Mouse (Mus musculus): ENCODE measurements around the gene Zfp114.

Gene Zfp114

GRCm38 (mm10) chr7:24174618-24175336, at the start of gene Zfp114:
Gene Zfp114, plus strand, starts transcription at chr7:24175060.
- peak; percentile 83 for DNase-seq

- DNase-seq: no peak
These were observed 41.4 kb upstream of the Zfp114 start for GRCm38 (mm10) chr7:24133425-24133995.

- DNase-seq: peak; percentile 79
These were observed 40.6 kb upstream of the Zfp114 start, which contains the start of gene Zfp235 for GRCm38 (mm10) chr7:24133996-24134828. Gene Zfp235, plus strand, starts transcription at chr7:24134169.

- no peak for DNase-seq
These were observed 32.3 kb upstream of the Zfp114 start for GRCm38 (mm10) chr7:24142566-24142965.

- no peak for DNase-seq
These were observed 21.6 kb upstream of the Zfp114 start for GRCm38 (mm10) chr7:24153272-24153671.

GRCm38 (mm10) chr7:24172191-24172590, 2.7 kb upstream of the Zfp114 start:
- DNase-seq: no peak

GRCm38 (mm10) chr7:24175337-24175711, 464 bp downstream of the Zfp114 start:
- DNase-seq: no peak

- no peak for DNase-seq
These were observed 12.8 kb downstream of the Zfp114 start for GRCm38 (mm10) chr7:24187611-24188010.

GRCm38 (mm10) chr7:24188901-24189570, 14.2 kb downstream of the Zfp114 start:
- no peak for DNase-seq

- DNase-seq: no peak
These were observed 14.7 kb downstream of the Zfp114 start for GRCm38 (mm10) chr7:24189571-24189944.

- DNase-seq: no peak
These were observed 16.5 kb downstream of the Zfp114 start for GRCm38 (mm10) chr7:24191361-24191760.

GRCm38 (mm10) chr7:24193157-24193556, 18.3 kb downstream of the Zfp114 start:
- no peak for DNase-seq

GRCm38 (mm10) chr7:24196961-24197360, 22.1 kb downstream of the Zfp114 start:
- no peak for DNase-seq

- peak; percentile 68 for DNase-seq
These were observed 32.8 kb downstream of the Zfp114 start for GRCm38 (mm10) chr7:24207488-24208261.

GRCm38 (mm10) chr7:24208282-24208886, 33.5 kb downstream of the Zfp114 start:
- no peak for DNase-seq

- DNase-seq: no peak
These were observed 35.4 kb downstream of the Zfp114 start for GRCm38 (mm10) chr7:24210296-24210695.

- DNase-seq: no peak
These were observed 36.5 kb downstream of the Zfp114 start, which contains the start of gene Zfp111 for GRCm38 (mm10) chr7:24211343-24211742. Gene Zfp111, minus strand, starts transcription at chr7:24211443.
